Mouse (Mus musculus): ENCODE measurements around the gene 9230104L09Rik.
A peak's percentile ranks its signal among the peaks of the same experiment; 100 is the strongest.

9230104L09Rik gene

GRCm38 (mm10) chr2:148864966-148865365 is at the start of gene 9230104L09Rik:
Gene 9230104L09Rik, minus strand, starts transcription at chr2:148865038.
- no peak for DNase-seq

- peak; percentile 68 for DNase-seq
Measured at GRCm38 (mm10) chr2:148902286-148902685, 37.4 kb upstream of the 9230104L09Rik start.

DNA sequence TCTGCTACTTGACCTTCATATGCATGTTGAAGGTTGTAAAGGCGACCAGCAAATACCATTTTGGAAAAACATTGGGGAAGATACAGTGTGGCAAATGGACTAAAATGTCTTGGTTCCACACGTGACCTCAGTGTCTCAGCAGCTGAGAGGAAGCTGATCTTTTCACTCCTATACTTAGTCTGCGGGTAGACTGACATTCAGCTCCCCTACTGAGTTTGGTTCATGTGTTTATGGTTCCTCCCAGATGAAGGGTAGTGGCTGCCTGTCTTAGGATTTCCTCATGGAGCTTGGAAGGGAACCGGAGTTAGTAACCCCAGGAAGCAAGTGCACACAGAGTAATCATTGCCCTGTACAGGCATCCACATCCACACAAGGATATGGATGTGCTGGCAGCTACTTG is 35.5 kb upstream of the 9230104L09Rik start:
- DNase-seq = no peak

GRCm38 (mm10) chr2:148896219-148896618 is 31.4 kb upstream of the 9230104L09Rik start:
- no peak for DNase-seq

- no peak for DNase-seq
Measured at GRCm38 (mm10) chr2:148893107-148893506, 28.3 kb upstream of the 9230104L09Rik start.

DNA sequence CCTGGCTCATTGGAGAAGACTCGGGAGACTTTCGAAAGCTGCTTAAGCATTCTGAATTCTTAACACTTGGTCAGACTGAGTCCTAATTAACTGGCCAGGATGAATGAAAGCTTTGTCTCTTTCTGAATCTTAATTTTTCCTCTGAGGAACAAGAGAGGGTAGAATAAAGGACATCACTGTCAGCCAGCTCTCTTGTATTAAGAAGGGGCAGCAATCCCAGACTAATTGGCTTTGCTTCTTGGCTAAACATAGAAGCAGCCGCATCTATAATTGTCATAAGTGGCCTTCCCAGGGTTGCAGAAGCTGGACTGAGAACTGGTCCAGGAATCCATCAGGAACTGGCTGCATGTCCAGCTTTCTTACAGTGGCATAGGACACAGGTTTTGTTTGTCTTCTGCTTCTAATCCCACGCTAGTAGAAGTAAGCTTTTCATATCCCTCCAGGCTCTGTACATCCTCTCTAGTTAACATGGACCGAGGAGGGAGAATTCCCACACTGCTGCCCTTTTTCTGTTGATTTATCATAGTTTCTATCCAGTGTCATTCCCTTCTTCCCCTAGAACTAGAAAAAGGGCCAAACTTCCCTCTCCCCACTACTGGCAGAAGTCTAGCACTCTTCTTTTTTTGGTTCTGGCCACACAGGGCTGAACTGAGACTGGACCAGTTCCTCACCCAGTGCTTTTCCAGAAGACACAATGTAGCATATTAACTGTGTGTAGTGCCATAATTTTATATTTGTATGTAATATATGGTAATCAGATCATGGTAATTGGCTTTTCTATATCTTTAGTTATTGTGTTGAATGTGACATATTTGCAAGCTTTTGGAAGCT is 25.4 kb upstream of the 9230104L09Rik start:
- peak; percentile 94 for DNase-seq

DNA sequence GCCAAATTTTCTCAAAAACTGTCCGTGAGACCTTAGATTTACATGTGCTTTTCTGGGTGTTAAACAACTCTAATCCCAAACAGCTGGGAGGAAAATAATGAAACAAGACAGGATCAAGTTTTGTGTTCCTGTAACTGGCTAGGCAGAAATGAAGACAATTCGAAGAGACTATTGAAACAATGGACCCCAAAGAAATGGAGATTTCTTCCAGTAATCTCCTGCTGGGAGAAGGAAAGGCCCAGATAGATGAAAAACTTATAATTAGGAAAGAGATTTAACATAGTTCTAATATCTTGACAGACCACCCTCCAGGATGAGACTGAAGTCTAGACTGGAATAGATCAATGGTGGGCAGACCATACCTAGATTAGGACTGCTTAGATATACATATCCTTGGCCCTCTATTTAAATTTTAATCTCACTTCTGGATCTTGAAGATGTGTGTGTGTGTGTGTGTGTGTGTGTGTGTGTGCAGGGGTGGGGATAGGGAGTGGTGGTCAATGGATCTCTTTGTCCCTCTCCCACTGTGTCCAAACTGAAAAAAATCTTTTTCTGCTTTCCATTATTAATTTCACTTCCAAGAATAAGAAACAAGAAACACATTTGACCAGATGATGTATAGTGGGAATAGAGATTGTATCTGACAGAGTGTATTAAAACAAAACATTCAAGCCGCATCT is 24.6 kb upstream of the 9230104L09Rik start:
- DNase-seq = peak; percentile 61

GRCm38 (mm10) chr2:148888872-148889271 is 24.0 kb upstream of the 9230104L09Rik start:
- DNase-seq = no peak

GRCm38 (mm10) chr2:148884738-148885137 is 19.9 kb upstream of the 9230104L09Rik start:
- no peak for DNase-seq

DNA sequence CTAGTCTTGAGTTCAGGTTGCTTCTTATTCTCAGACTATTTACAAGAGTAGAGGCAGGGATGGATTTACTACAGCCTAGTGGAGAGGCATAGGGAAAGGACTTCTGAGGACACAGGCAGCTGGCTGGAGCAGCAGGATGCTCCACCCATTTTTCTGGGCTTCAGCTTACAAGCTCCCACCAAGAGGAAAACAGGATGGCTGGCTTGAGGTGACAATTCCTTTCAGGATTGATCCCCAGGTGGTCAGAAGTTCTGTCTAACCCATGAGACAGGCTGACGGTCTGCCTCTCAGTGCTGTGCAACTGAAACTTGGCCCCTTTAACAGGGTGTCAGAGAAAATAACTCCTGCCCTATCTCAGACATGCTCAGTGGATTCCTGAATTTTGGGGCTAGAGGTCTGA is 14.4 kb upstream of the 9230104L09Rik start:
- DNase-seq = no peak

- DNase-seq = no peak
Measured at GRCm38 (mm10) chr2:148878641-148879130, 13.8 kb upstream of the 9230104L09Rik start.

DNA sequence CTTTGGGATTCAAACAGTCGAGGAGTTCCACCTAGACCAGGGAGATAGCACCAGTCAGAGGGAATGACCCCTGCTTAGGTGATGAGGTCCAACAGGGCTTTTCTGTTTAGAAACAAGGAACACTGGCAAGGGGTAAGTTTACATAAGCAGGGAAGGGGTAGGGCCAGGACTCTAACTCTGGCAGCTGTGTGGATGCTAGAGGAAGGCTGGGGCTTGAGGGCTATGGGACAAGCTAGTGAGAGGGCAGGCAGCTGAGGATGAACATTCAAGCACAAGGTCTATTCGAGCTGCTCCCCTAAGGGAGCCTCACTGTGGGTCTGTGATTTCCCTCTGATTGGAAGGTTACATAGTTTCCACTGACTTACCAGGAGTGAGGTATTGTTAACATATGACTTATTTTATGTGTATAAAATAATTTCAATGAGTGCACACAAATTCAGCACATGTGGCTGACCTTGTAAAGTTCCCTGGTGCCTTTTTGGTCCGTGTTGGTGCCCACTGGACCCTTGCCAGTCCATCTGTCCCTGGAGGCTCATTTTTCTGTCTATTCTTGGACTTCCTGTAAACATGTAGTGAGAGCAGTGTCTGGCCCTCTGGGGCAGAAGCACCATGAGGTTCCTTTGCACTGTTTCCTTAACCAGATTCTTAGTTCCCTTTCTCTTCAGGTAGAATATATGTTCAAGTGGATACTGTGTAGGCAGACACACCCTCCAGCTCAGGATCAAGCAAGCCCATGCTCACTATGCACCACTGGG is 12.4 kb upstream of the 9230104L09Rik start:
- no peak for DNase-seq

DNA sequence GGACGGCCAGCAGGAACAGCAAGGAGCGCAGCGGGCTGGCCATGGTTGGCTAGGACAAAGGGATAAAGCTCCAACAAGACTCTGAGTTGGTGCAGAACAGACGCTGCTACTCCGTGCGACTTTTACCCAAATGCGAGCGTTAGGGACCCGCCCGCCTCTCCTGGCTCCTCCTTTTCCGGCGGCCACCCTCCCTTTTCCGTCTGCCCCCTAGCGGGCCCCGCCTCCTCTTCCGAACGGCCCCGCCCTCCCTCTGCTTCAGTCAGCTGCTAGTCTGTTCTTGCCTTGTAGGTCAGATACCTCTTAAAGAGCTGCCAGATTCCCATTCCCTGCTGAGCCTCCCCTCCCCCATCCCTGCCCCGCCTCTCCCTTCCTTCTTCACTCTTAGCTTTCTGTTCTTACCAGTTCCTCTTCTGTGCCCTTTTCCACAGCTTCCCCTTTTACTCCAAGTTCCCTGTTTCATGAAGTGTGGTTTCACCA is 10.5 kb upstream of the 9230104L09Rik start, which contains the start of gene Cst3:
TSS of gene Cst3 (minus strand) at position 358 of the 477 bp plus-strand sequence.
- DNase-seq = peak; percentile 94

DNA sequence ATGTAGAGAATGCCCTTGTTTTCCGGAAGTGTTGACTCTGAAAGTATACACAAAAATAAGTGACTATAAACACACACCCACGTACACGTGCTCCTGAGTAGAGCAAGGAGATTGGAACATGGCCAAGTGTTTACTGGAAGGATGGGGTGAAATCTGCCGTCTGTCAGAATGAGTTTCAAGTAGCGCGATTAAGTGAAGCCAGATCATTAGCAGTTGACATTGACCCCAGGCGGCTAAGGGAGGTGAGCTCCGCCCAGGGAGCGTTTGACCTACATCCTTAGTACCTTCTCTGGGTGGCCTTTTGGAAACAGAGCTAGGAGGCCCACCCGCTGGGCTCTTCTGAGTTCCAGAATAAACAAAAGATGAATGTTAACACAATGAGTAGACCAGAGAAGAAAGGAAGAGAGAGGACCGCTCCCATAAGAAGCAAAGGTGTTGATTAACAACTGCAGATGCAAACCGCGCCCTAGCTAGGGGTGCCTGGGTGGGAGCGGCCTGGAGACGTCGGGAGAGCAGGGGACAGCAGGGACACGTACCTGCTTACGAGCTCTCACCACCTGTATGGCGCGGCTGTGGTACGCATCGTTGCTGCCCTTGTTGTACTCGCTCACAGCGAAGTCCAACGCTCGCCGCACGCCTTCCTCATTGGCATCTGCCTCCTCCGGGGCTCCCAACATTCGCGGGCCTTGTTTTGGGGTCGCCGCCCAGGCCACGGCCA is 9.9 kb upstream of the 9230104L09Rik start:
- peak; percentile 89 for DNase-seq

- DNase-seq = no peak
Measured at GRCm38 (mm10) chr2:148874224-148874616, 9.4 kb upstream of the 9230104L09Rik start.

DNA sequence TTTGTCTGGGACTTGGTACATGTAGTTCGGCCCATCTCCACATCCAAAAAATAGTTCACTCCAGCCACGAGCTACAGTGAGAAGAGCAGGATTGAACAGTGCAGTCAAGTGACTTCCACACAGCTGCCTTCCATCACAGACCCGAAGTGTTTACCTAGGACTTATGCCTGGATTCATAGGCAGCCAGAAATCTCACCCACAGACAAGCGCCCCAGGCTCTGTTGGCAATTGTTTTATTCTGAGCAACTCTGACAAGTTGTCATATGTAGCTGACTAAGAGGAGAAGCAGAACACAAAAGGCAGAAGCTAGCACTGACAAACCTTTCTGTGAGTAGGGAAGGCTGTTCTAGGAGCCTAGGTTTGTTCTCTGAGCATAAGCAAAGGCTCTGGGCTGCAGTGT is 8.0 kb upstream of the 9230104L09Rik start:
- no peak for DNase-seq

- DNase-seq = no peak
Measured at GRCm38 (mm10) chr2:148870526-148870925, 5.7 kb upstream of the 9230104L09Rik start.

- no peak for DNase-seq
Measured at GRCm38 (mm10) chr2:148868959-148869358, 4.1 kb upstream of the 9230104L09Rik start.

DNA sequence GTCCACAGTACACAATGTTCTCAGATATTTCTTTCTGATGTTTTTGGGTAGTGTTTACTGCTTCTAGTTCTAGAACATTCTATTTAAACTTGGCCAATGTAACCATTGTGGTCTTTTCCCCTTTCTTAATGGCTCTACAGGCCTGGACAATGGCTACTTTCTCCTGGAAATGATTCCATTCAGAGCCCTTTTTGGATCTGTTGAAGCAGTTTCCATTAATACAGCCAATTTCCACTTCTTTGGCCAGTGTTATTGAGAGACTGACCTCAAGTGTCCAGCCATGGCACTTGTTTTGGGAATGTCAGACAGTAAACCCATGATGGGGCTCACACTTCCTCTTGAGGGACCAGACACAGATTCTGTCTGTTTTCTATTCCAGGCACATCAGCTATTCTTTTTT is 3.1 kb downstream of the 9230104L09Rik start:
- DNase-seq = no peak

DNA sequence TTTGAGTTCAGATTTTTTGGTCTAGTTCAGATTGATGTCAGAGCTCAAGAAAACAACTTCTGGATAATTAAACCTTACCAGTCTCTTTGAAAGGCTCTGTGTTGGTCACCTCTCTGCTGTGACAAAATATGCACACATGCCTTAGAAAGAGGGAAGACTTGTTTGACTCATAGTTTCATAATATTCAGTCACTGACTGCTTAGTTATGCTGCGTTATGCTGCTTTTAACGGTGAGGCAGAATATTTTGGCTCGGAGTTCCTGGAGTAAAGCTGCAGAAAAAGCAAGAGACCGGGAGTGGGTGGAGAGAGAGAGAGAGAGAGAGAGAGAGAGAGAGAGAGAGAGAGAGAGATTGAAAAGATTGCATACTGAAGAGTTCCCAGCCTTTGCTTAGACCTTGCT is 3.8 kb downstream of the 9230104L09Rik start:
- no peak for DNase-seq

DNA sequence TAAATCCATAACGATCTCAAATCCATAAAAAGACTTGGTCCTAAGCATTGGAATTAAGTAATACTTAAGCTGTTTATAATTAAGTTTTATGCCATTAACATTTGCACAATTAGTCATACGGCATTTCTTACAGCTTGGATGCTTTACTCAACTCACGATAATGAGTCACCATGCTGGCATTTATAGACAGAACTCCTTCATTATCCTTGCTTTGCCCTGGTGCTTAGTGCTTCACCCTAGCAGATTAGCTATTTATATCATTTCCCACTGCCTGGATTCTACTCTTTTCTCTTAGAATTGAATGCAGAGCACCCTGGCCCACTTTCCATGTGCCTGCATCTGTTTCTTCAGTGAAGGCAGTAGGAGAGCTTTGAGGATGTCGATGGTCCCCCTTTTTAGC is 7.3 kb downstream of the 9230104L09Rik start:
- DNase-seq = no peak
